Mouse (Mus musculus): ENCODE results near the gene Rbm4b.

Gene Rbm4b

DNA sequence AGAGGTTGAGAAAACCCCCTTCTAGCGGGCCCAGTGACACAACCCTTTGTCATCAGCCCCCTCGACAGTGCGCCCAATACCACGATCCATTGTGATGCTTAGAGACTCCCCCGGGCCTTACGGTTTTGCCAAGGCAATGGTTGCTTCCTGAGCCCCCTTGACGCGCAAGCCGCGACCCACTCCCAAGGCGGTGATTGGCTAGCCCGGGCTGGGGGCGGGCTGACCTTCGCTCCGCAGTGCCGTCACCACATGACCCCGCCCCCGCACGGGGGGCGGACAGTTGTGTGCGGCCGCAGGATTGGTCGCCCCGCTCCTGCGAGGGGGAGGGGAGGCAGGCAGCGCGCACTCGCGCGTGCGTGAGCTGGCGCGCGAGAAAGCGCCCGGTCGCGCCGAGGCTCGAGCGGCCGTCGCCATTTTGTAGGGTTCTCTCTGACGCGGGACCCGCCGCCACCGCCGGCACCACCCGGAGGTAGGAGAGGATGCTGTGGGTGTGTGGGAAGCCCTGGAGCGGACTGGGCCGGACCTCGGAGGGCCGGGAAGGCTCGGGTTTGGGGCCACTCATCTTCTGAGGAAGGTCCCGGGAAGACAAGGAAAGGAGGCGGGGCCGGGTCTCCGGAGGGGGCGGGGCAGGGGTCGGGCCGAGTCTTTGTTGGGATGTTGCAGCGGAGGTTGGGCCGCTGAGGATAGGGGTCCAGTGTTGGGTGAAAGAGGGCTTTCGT lies at the start of gene Rbm4b:
Gene Rbm4b, plus strand, starts transcription at position 305 of the 719 bp plus-strand sequence.
- DNase-seq (ENCODE audit: low spot score in 2 of 2) = peak; percentile 98 to 99

DNA sequence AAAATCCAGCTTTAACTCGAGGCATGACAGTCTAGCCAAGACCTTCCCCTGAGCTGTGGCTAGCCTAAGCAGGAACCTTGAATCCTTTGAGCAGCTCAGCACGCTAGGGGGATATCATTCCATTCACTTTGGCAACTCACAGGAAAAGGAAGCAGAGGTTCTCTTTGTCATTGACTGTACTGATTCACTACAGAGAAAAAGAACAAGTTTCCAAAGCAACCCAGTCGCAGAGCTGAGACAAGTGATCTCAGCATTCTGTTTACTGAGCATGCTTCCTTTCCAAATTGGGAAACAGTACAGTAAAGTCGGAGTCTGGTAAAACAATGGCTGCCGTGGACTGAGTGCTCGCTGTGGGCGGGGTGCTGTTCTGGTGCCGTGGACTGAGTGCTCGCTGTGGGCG lies 47.5 kb upstream of the Rbm4b start:
- no peak for DNase-seq (ENCODE audit: low spot score in 2 of 2)

GRCm38 (mm10) chr19:4711098-4711600 lies 45.1 kb upstream of the Rbm4b start, which contains the start of gene Sptbn2:
Sptbn2 (plus strand) TSS chr19:4711167.
- DNase-seq (ENCODE audit: low spot score in 2 of 2) = peak in 1 of 2 experiments; percentile 44

GRCm38 (mm10) chr19:4711601-4712155 lies 44.6 kb upstream of the Rbm4b start:
- DNase-seq (ENCODE audit: low spot score in 2 of 2) = peak in 1 of 2 experiments; percentile 68

DNA sequence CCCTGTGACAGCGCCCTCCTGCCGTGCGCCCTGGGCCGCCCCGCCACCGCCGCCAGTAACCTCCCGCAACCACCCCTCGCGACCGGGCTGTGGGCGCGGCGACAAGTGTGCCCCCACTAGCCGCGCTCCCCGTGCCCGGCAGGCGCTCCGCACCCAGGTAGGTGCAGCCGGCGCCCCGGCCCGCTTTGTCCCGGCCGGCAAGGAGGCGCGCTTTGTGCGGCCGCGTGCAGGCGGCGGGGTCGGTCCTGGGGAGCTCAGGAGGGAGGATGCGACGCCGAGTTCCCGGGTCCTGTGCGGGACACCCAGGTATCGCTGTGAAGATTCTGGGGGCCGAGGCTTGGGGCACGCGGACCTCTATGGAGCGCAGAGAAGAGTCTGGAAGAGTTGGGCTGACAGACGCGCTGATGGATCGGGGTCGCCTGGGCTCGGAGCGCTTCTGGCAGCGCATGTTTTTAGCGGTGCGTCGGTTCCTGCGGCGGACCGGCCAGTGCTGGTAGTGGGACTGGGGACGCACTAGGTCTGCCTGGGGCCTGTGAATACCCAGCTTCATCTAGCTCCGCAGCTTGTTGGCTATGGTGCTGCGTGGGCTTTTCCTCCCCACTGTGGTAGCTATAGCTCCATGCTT lies 44.0 kb upstream of the Rbm4b start:
- peak in 1 of 2 experiments; percentile 43 for DNase-seq (ENCODE audit: low spot score in 2 of 2)

GRCm38 (mm10) chr19:4712781-4713526 lies 43.3 kb upstream of the Rbm4b start:
- DNase-seq (ENCODE audit: low spot score in 2 of 2) = no peak

DNA sequence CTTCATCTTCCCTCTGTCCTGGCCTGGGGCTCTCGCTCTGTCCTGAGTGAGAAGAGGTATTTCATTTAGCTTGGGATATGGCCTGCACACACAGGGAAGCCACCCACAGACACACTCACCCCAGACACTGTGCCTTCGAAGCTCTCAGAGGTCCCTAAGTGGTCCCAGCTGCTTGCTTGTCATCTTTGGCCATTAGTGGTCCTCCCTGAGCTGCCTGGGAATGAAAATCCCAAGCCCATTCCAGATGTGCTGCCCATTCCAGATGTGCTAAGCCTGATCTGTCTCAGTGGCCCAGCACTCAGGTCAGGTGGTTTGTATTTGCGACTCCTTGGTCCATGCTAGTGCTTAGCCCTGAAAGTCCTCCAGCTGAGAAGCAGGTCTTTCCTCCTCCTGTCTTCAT lies 42.4 kb upstream of the Rbm4b start:
- DNase-seq (ENCODE audit: low spot score in 2 of 2) = no peak

DNA sequence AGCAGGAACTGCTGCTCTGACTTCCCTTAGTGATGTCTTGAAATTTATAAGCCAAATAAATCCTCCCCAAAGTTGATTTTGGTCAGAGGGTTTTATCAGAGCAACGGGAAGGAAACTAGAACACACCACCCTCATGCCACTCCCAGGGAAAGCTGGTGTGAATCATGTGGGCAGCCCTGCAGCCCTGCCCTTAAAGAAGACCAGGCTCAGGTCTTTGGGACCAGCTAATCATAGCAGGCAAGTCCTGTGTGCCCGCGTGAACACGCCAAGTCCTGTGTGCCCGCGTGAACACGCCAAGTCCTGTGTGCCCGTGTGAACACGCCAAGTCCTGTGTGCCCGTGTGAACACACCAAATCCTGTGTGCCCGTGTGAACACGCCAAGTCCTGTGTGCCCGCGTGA lies 39.5 kb upstream of the Rbm4b start:
- DNase-seq (ENCODE audit: low spot score in 2 of 2) = no peak

DNA sequence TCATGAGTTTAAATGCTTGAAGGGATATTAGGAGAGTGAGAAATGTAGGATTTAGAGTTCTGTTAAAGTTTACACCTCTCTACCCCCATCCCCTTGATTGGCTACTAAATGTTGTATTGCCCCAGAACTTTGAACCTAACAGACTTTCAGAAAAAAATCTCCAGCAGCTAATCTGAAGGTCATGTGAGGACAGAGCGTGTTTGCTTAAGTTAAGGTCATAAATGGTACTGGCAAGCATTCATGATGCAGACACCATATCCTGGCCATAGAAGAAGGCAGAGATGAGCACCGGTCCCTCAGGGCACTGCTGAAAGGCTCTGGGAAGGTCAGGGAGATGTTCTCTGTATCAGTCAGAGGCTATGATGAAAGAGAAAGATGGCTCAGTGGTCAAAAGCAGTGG lies 39.0 kb upstream of the Rbm4b start:
- no peak for DNase-seq (ENCODE audit: low spot score in 2 of 2)

- DNase-seq (ENCODE audit: low spot score in 2 of 2) = no peak
Observed at GRCm38 (mm10) chr19:4718716-4719115, 37.6 kb upstream of the Rbm4b start.

GRCm38 (mm10) chr19:4719351-4719764 lies 36.9 kb upstream of the Rbm4b start:
- DNase-seq (ENCODE audit: low spot score in 2 of 2) = no peak

- no peak for DNase-seq (ENCODE audit: low spot score in 2 of 2)
Observed at GRCm38 (mm10) chr19:4720112-4720511, 36.2 kb upstream of the Rbm4b start.

- DNase-seq (ENCODE audit: low spot score in 2 of 2) = no peak
Observed at GRCm38 (mm10) chr19:4720671-4721244, 35.5 kb upstream of the Rbm4b start.

DNA sequence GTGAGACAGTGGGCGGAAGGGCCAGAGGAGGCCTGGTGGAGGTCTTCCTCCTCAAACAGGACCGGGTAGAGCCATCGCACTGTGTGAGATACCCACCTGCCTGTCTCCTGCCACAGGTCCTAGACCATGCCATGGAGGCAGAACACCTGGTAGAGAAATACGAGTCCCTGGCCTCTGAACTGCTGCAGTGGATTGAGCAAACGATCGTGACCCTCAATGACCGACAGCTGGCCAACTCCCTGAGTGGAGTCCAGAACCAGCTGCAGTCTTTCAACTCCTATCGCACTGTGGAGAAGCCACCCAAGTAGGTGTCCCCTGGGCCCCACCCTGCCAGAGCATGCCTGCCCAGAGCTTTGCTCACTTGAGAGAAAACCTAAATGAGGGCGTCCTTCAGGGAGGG lies 27.1 kb upstream of the Rbm4b start:
- no peak for DNase-seq (ENCODE audit: low spot score in 2 of 2)

DNA sequence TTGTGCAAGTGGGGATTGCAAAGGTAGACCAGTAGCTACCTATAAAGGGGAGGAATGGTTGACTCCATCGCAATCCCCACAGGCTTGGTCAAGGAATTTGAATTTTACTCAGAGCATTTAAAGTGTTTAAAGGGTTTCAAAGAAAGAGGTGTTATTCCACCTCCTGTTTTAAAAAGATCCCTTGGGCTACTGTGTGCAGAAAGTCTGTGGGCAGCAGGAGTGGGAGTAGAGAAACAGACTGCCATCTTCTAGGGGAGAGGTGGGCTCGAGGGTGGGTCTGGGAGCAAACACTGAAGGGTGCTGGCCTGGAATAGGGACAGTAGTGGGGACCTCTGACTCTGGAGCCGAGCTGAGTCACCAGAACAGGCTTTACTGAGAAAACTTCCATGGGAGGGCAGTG lies 23.2 kb upstream of the Rbm4b start:
- no peak for DNase-seq (ENCODE audit: low spot score in 2 of 2)

- no peak for DNase-seq (ENCODE audit: low spot score in 2 of 2)
Observed at GRCm38 (mm10) chr19:4737866-4738265, 18.4 kb upstream of the Rbm4b start.

DNA sequence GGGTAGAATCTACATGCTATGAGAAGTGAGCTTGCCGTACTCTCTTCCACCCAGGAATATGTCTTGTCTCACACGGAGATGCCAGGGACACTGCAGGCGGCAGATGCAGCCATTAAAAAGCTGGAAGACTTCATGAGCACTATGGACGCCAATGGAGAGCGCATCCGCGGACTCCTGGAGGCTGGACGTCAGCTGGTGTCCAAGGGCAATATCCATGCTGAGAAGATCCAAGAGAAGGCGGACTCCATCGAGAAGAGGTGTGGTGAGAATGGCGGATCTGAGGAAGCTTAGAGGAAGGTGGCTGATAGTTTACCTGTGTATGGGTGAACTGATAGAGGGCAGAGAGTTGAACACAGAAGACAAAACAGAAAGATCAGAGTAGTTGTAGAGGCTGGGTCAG lies 17.2 kb upstream of the Rbm4b start:
- no peak for DNase-seq (ENCODE audit: low spot score in 2 of 2)

- DNase-seq (ENCODE audit: low spot score in 2 of 2) = no peak
Observed at GRCm38 (mm10) chr19:4739762-4740161, 16.5 kb upstream of the Rbm4b start.

- DNase-seq (ENCODE audit: low spot score in 2 of 2) = no peak
Observed at GRCm38 (mm10) chr19:4741482-4741881, 14.8 kb upstream of the Rbm4b start.

DNA sequence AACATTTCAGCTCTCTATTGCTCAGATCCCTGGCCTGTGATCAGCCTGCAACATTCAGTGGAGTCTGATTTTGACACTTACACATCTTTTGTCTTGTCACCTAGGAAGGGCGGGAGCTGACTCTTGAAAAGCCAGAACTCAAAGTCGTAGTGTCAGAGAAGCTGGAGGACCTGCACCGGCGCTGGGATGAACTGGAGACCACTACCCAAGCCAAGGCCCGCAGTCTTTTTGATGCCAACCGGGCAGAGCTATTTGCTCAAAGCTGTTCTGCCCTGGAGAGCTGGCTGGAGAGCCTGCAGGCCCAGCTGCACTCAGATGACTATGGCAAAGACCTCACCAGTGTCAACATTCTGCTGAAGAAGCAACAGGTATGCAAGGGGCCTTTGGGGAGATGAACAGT lies 14.1 kb upstream of the Rbm4b start:
- DNase-seq (ENCODE audit: low spot score in 2 of 2) = no peak

GRCm38 (mm10) chr19:4743524-4743923 lies 12.8 kb upstream of the Rbm4b start:
- peak in 1 of 2 experiments; percentile 48 for DNase-seq (ENCODE audit: low spot score in 2 of 2)

GRCm38 (mm10) chr19:4744026-4744425 lies 12.3 kb upstream of the Rbm4b start:
- no peak for DNase-seq (ENCODE audit: low spot score in 2 of 2)
